Mouse (Mus musculus) heart, adult 8-10 months (tissue): ENCODE results near the gene Gm5460. TPM values are rescaled to one million over a fixed set of nuclear protein-coding genes. Genes with fewer than 3 reads are reported as not detected.

Experiments
- DNase-seq: peaks from one replicate; pipeline ENCODE4 v3.0.0; 2022; ENCODE audit warnings: low spot score
- total RNA-seq, 4 experiments: library from RNA; stranded (reverse); gene quantifications; 2 replicates each; pipeline ENCODE4 v1.2.4; 2022

Gene Gm5460
- total RNA-seq, 4 experiments from 2014 or later, result not detected

- no peak for DNase-seq
Observed at GRCm38 (mm10) chr14:34075346-34075745, 58.8 kb downstream of the Gm5460 start.

DNA sequence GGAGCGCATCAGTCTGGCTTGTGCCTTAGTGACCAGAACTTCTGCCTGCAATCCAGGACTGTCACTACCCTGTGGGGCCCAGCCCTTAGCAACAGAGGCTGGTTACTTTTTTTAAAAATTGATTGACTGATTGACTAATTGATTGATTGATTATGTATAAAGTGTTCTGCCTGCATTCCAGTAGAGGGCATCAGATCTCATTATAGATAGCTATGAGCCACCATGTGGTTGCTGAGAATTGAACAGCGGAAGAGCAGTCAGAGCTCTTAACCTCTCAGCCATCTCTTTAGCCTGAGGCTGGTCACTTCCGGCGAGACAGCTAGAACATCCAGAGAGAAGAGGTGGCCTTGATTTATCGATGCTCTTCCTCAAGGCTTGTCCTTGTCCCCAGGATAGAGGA, 60.7 kb downstream of the Gm5460 start:
- no peak for DNase-seq

DNA sequence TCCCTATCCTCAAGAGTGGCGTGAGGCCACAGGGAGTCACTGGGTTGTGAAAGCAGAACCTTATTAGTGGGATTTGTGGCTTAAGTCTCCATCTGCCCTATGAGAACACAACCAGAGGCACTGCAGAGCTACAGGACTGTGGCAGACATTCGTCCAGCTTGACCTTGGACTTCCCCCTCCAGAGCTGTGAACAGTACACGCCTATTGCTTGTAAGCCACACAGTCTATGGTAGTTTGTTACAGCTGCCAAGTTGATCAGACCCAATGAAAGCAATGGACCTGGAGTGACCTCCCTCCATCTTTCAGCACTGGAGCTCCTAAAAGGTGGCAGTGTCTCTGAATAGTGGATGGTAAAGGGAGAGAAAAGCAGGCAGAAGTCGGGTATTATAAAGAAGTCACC, 61.7 kb downstream of the Gm5460 start:
- no peak for DNase-seq

DNA sequence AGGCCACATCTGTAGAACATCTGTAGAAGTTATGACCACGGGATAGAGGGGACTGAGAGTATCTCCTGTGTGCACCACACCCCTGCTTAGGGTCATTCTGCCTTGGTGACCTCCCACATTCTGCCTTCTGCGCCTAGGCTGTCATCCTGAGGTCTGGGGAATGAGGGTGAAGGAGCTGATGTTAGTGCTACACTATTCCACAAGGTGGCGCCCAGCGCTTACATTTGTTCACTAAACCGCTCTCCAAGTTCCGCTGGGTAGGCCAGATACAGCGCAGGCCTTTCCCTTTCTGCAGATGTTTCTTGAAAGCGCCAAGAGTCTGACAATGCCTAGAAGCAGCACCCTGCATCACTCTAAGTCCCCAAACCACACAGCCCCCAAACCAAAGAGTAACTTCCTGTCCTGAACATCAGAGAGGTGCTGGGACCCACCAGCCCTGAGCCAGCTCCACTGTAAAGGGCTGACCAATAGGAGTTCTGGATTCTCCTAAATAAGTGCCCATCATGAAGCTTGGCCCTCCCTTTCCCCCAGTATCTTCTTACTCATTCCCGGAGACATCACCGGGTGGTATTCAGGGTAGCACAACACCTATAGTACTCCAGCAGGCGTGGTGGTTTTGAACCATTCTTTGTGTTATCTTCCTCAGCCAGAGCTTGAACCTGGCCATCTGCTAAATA, 63.9 kb downstream of the Gm5460 start:
- peak; percentile 67 for DNase-seq

GRCm38 (mm10) chr14:34085731-34086130, 69.2 kb downstream of the Gm5460 start, which contains the start of gene Anxa8:
TSS of gene Anxa8 (plus strand) at chr14:34085981.
- DNase-seq, result no peak

GRCm38 (mm10) chr14:34086806-34087205, 70.2 kb downstream of the Gm5460 start:
- no peak for DNase-seq

DNA sequence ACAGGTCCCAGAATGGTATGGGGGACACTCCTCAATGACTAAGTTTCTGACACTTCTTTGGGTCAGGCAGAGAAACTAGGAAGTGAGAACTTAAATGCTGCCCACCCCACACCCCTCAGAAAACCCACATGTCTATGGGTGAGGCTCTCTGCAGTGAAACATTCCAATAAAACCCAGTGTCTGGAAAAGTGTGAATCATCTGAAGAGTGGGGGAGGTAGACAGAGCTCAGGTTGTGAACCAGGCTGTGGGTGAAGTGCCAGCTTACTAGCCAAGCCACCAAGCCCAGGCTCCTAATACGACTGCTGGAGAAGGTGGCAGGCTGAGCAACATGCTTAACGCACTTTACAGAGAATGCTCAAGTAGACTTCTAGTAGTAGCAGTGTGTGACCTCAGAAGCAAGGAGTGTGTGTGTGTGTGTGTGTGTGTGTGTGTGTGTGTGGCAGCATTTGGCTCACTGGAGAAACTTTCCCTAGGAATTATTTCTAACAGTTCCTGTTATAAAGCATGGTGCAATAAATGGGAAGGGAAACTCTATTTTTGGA, 71.4 kb downstream of the Gm5460 start:
- no peak for DNase-seq

DNA sequence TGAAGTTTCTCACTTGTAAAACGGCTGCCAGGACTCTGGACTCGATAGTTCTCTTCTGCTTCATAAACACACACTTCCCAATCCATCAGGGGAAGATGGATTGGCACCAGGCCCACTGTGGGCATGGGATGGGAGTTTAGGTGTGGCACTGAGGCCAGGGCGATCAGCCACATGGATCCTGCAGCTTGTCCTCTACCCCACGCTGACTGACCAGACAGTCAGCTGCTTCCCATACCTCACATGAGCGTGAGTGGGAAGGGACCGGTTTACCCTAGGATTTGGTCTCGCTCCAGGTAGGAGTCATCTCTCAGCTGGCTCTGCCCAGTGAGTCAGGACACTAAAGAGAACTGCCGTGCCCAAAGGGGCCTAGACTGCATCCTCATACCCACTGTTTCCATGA, 73.2 kb downstream of the Gm5460 start:
- DNase-seq, result no peak

DNA sequence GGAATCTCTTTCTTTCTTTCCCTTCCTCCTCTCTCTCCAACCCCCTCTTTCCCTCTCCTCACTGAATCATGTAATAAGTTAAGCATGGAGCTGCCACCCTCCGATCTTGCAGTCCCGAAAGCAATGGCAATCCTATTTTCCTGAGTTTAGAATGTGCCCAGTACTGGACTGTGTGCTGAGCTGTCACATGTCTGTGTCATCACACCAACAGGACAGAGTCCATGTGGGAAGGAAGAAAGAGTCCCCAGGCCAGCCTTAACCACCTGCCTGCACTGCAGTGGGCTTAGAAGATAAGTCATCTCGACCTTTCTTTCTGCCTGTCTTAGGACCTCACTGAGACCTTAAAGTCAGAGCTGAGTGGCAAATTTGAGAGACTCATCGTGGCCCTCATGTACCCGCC, 74.9 kb downstream of the Gm5460 start:
- DNase-seq, result no peak

DNA sequence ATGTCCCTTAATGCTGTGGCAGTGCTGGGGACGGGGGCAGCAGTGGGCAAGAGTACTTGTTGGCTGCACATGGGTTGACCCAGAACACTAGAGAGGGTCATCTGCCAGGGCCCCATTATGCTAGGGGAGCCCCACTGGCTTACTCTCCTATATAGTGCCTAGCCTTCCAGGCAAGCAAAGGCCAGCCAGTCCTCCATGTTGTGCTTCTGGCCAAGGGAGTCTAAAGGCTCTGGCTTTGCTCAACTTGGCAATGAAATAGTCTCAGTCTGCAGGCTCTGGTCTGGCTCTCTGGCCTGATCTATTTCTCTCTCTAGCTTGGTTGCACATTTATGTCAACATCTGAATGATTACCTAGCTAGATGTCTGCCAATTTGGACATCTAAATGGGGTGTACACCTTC, 76.3 kb downstream of the Gm5460 start:
- no peak for DNase-seq

- no peak for DNase-seq
Observed at GRCm38 (mm10) chr14:34096161-34096560, 79.6 kb downstream of the Gm5460 start.

Other genes starting within 250 kb of the Gm5460 start
- 1 to 10 TPM in 1 of 4 experiments, under 1 TPM in 3; 0.52 to 1.5 (median 0.78) TPM for gene Gdf10, start 93.2 kb upstream of the Gm5460 start, total RNA-seq
- gene Gdf2, start 75.7 kb upstream of the Gm5460 start, total RNA-seq, result under 1 TPM; 0.11 to 0.24 (median 0.20) TPM
- not detected for gene Rbp3, start 62.8 kb upstream of the Gm5460 start, total RNA-seq
- gene Zfp488, start 38.0 kb upstream of the Gm5460 start, total RNA-seq, result not detected
- not detected for gene Gm30083, start 1.6 kb upstream of the Gm5460 start, total RNA-seq
- not detected for gene Antxrl, start 35.9 kb downstream of the Gm5460 start, total RNA-seq
- 1 to 10 TPM; 1.8 to 5.8 (median 3.6) TPM for gene Anxa8, start 69.2 kb downstream of the Gm5460 start, total RNA-seq
- gene A630023A22Rik, start 86.0 kb downstream of the Gm5460 start, total RNA-seq, result not detected
- under 1 TPM; 0.09 to 0.28 (median 0.18) TPM for gene Npy4r, start 135.7 kb downstream of the Gm5460 start, total RNA-seq
- gene Gprin2, start 184.9 kb downstream of the Gm5460 start, total RNA-seq, result under 1 TPM; 0.08 to 0.29 (median 0.09) TPM
- gene Syt15, start 202.8 kb downstream of the Gm5460 start, total RNA-seq, result under 1 TPM; 0.47 to 0.66 (median 0.53) TPM